Mouse (Mus musculus) liver, embryonic 14.5 days (tissue): Measurements from ENCODE around the gene Selenos.

Experiments
- CTCF ChIP-seq: IDR thresholded peaks from 2 replicates; pipeline ENCODE4 v1.5.1; 2016; ENCODE audit warnings: antibody characterized with exemption, low read depth, control low read depth
- EP300 ChIP-seq: IDR thresholded peaks from 2 replicates; pipeline ENCODE4 v1.6.1; 2016; ENCODE audit warnings: antibody characterized with exemption, low read depth

DNA sequence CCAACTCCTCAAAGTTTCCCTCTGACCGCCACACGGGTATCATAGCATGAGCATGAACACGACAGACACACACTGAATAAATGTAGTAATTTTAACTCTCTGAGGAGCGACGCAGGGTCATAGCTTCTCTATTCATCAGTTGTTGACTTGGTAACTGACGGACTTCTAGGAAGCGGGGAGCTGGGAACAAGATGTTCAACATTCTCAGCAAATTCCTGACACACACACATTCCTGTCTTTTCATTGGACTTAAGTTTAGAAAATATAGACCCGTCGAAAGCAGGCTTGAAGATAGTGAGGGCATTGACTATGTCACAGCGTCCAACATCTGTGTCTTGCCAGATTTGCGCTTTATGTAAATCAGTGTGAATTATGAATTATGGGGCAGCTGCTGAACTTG is 27.8 kb downstream of the Selenos start:
- TF ChIP-seq CTCF: no peak
- TF ChIP-seq EP300: no peak
